ENCODE assay signal across 13 mouse cellular contexts in the genomic region with DNA sequence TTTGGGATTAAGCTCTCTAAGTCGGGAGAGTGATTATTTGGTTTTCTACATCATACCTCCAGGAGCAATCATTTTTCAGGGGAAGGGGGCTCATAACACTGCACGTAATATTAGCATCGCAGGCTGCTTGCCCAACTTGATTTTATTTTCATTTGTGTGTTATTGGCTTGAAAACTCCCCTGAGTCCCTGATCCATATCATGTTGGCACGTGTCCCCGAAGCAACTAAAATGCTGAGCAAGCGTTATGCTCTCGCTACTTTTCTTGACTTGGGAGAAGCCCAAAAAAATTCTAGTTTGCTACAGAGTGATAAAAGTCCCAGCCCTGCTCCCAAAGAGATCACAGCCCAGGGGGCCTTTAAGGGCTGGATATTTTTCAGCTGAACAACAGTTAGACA.
A peak's percentile ranks its signal among the peaks of the same experiment; 100 is the strongest.
DNase-seq lines count a peak whose midpoint lies in the region; ATAC-seq and TF ChIP-seq lines count a peak whose summit lies in the region.
"Had no signal": no experiment of that assay in that cellular context is flagged by ENCODE, and none has a peak within 500 bp of the region (broad histone marks: within the 10 kb centered on the region; RNA-seq: fewer than 3 reads in every experiment).

No protein-coding gene starts in this region.

- no peaks in the 10 kb centered on the region for H3K27me3 ChIP-seq in forebrain, embryonic 14.5 days (replicated peaks; ENCODE audit: control insufficient read depth, insufficient read depth, low read length)
- H3K27me3 ChIP-seq in forebrain, embryonic 16.5 days (replicated peaks; ENCODE audit: control insufficient read depth, insufficient read depth, low read length) = no peaks in the 10 kb centered on the region
- no peaks in the 10 kb centered on the region for H3K27me3 ChIP-seq in kidney, postnatal 0 days (ENCODE audit: insufficient read depth, low read length)
- H3K27me3 ChIP-seq: neural tube, embryonic 13.5 days had no signal

- WGBS in forebrain, embryonic 14.5 days = 64% methylated on average over 7 of the region's 7 CpGs
- WGBS in forebrain, embryonic 16.5 days = 52% methylated on average over 7 of the region's 7 CpGs
- WGBS in kidney, postnatal 0 days = 30% methylated on average over 7 of the region's 7 CpGs

- no peak overlapping the region for H3K4me2 ChIP-seq in forebrain, embryonic 14.5 days (ENCODE audit: low read length)
- no peak overlapping the region for H3K4me2 ChIP-seq in forebrain, embryonic 16.5 days (ENCODE audit: low read length)
- H3K4me2 ChIP-seq in kidney, postnatal 0 days (ENCODE audit: low read length) = peak overlapping the region; percentile 41; the same call in 1 of the 2 replicates
- H3K4me2 ChIP-seq: neural tube, embryonic 13.5 days had no signal

- no peak for ATAC-seq in forebrain, embryonic 14.5 days
- ATAC-seq in forebrain, embryonic 16.5 days = no peak
- no peak for ATAC-seq in kidney, postnatal 0 days (replicated peaks; ENCODE audit: low FRiP score, low read depth)
- ATAC-seq: inflammation-experienced regulatory T-cells, adult 6 months had no signal

- H3K4me3 ChIP-seq in forebrain, embryonic 14.5 days (ENCODE audit: low read depth, low read length) = no peak overlapping the region
- H3K4me3 ChIP-seq in forebrain, embryonic 16.5 days (replicated peaks; ENCODE audit: low read length) = no peak overlapping the region
- no peak overlapping the region for H3K4me3 ChIP-seq in kidney, postnatal 0 days (replicated peaks; ENCODE audit: low read depth, low read length)
- H3K4me3 ChIP-seq: midbrain, embryonic 10.5 days; neural tube, embryonic 13.5 days had no signal

- no peaks in the 10 kb centered on the region for H3K9me3 ChIP-seq in forebrain, embryonic 14.5 days (replicated peaks; ENCODE audit: control insufficient read depth, low read length)
- H3K9me3 ChIP-seq in forebrain, embryonic 16.5 days (ENCODE audit: control insufficient read depth, low read length) = no peaks in the 10 kb centered on the region
- no peaks in the 10 kb centered on the region for H3K9me3 ChIP-seq in kidney, postnatal 0 days (replicated peaks; ENCODE audit: low read length)

- no peak for TF ChIP-seq CTCF in kidney, postnatal 0 days (IDR thresholded peaks at IDR 0.05; ENCODE audit: low read depth)

- DNase-seq in forebrain, embryonic 14.5 days (ENCODE audit: low spot score) = peak; percentile 33
- peak; percentile 42 for DNase-seq in kidney, postnatal 0 days (ENCODE audit: low spot score)
- no peak for DNase-seq in kidney, postnatal 36 days
- peak; percentile 24 for DNase-seq in urinary bladder, postnatal 14 days (ENCODE audit: low spot score)
- no peak for DNase-seq in urinary bladder, postnatal 36 days (ENCODE audit: low spot score in 2 of 2)
- DNase-seq in testis, postnatal 14 days (ENCODE audit: low spot score) = peak; percentile 49
- DNase-seq in thymus, postnatal 36 days = no peak
- DNase-seq: adrenal gland, adult 8-10 months had no signal

- peaks cover 4% of the 10 kb centered on the region; the same call in 1 of the 2 replicates for H3K4me1 ChIP-seq in forebrain, embryonic 14.5 days (ENCODE audit: control insufficient read depth, insufficient read depth, low read length)
- H3K4me1 ChIP-seq in forebrain, embryonic 16.5 days (replicated peaks; ENCODE audit: control insufficient read depth, insufficient read depth, low read length) = peaks cover 8% of the 10 kb centered on the region; the same call in 1 of the 2 replicates
- H3K4me1 ChIP-seq in kidney, postnatal 0 days (replicated peaks; ENCODE audit: insufficient read depth, low read length) = peaks cover 5% of the 10 kb centered on the region; the same call in 1 of the 2 replicates

- no peaks in the 10 kb centered on the region for H3K36me3 ChIP-seq in forebrain, embryonic 14.5 days (ENCODE audit: control insufficient read depth, insufficient read depth, low read length)
- no peaks in the 10 kb centered on the region for H3K36me3 ChIP-seq in forebrain, embryonic 16.5 days (ENCODE audit: control insufficient read depth, insufficient read depth)
- H3K36me3 ChIP-seq in kidney, postnatal 0 days (ENCODE audit: insufficient read depth, low read length) = no peaks in the 10 kb centered on the region
- H3K36me3 ChIP-seq: midbrain, embryonic 10.5 days; neural tube, embryonic 13.5 days had no signal

- no peak overlapping the region for H3K9ac ChIP-seq in forebrain, embryonic 14.5 days (ENCODE audit: low read length)
- no peak overlapping the region for H3K9ac ChIP-seq in forebrain, embryonic 16.5 days (replicated peaks; ENCODE audit: low read depth, low read length)
- H3K9ac ChIP-seq in kidney, postnatal 0 days (ENCODE audit: low read depth, low read length) = no peak overlapping the region
- H3K9ac ChIP-seq: liver, embryonic 14.5 days; neural tube, embryonic 13.5 days had no signal

- no peak overlapping the region for H3K27ac ChIP-seq in forebrain, embryonic 14.5 days (ENCODE audit: low read depth, low read length)
- no peak overlapping the region for H3K27ac ChIP-seq in forebrain, embryonic 16.5 days (ENCODE audit: low read length)
- H3K27ac ChIP-seq in kidney, postnatal 0 days = no peak overlapping the region
- H3K27ac ChIP-seq: liver, embryonic 14.5 days; neural tube, embryonic 13.5 days had no signal

Comparison
In these comparisons a context has a peak if more than half of its experiments do, and no peak if none do; other contexts are left out.
1. DNase-seq: peak in forebrain, embryonic 14.5 days (single experiment), kidney, postnatal 0 days (single experiment), urinary bladder, postnatal 14 days (single experiment) and testis, postnatal 14 days (single experiment); none in kidney, postnatal 36 days (0 of 2), urinary bladder, postnatal 36 days (0 of 2) and thymus, postnatal 36 days (0 of 2).